ENCODE assay signal across 18 mouse cellular contexts in genomic region chr7:128231741-128232140, GRCm38 (mm10). TPM values are rescaled to one million over a fixed set of nuclear protein-coding genes. Genes with fewer than 3 reads are reported as not detected.
DNase-seq lines count a peak whose midpoint lies in the region; ATAC-seq and TF ChIP-seq lines count a peak whose summit lies in the region.
"Had no signal": no experiment of that assay in that cellular context is flagged by ENCODE, and none has a peak within 500 bp of the region (broad histone marks: within the 10 kb centered on the region; RNA-seq: fewer than 3 reads in every experiment).

No protein-coding gene starts in this region.

- peak; percentile 16 for DNase-seq in embryonic facial prominence, embryonic 11.5 days (ENCODE audit: low spot score)
- DNase-seq in embryonic facial prominence, embryonic 10.5 days (ENCODE audit: low spot score) = no peak
- peak; percentile 26 for DNase-seq in thymus, postnatal 4 days
- no peak for DNase-seq in thymus, postnatal 14 days
- peak; percentile 21 for DNase-seq in embryo, embryonic 11 days
- DNase-seq in cerebellum, adult 2 months = no peak
- no peak for DNase-seq in frontal cortex, postnatal 14 days (ENCODE audit: low spot score in 2 of 2)
- no peak for DNase-seq in adrenal gland, adult 2 months
- DNase-seq: cerebellum, postnatal 36 days; kidney, postnatal 14 days; thymus, adult 2 months had no signal

- no peak for TF ChIP-seq POLR2A in cerebellum, adult 2 months (IDR thresholded peaks at IDR 0.05; ENCODE audit: borderline replicate concordance, insufficient read depth, low read length)

- no peak overlapping the region for H3K27ac ChIP-seq in embryonic facial prominence, embryonic 11.5 days (replicated peaks; ENCODE audit: low read depth, low read length)
- no peak overlapping the region for H3K27ac ChIP-seq in embryonic facial prominence, embryonic 10.5 days (replicated peaks)
- no peak overlapping the region for H3K27ac ChIP-seq in cerebellum, adult 2 months (ENCODE audit: insufficient read depth, low read length)
- H3K27ac ChIP-seq: hindbrain, postnatal 0 days; limb, embryonic 12.5 days; midbrain, embryonic 15.5 days; neural tube, embryonic 13.5 days had no signal

- H3K9ac ChIP-seq in embryonic facial prominence, embryonic 11.5 days (replicated peaks; ENCODE audit: low read length) = no peak overlapping the region
- H3K9ac ChIP-seq: limb, embryonic 12.5 days; midbrain, embryonic 15.5 days; neural tube, embryonic 13.5 days had no signal

- no peak overlapping the region for H3K4me3 ChIP-seq in embryonic facial prominence, embryonic 11.5 days (ENCODE audit: low read depth, low read length)
- H3K4me3 ChIP-seq in embryonic facial prominence, embryonic 10.5 days = no peak overlapping the region
- no peak overlapping the region for H3K4me3 ChIP-seq in cerebellum, adult 2 months (replicated peaks; ENCODE audit: insufficient read depth, low read depth, low read length)
- H3K4me3 ChIP-seq: limb, embryonic 12.5 days; midbrain, embryonic 15.5 days; neural tube, embryonic 13.5 days had no signal

- no peaks in the 10 kb centered on the region for H3K36me3 ChIP-seq in embryonic facial prominence, embryonic 11.5 days (replicated peaks; ENCODE audit: control insufficient read depth, insufficient read depth, low read depth, low read length)
- peaks cover 9% of the 10 kb centered on the region; the same call in 1 of the 2 replicates for H3K36me3 ChIP-seq in embryonic facial prominence, embryonic 10.5 days (replicated peaks)
- H3K36me3 ChIP-seq: midbrain, embryonic 15.5 days had no signal

- H3K4me1 ChIP-seq in embryonic facial prominence, embryonic 11.5 days (ENCODE audit: control insufficient read depth, insufficient read depth, low read length) = no peaks in the 10 kb centered on the region
- H3K4me1 ChIP-seq in embryonic facial prominence, embryonic 10.5 days = peaks cover 3% of the 10 kb centered on the region
- H3K4me1 ChIP-seq in cerebellum, adult 2 months (ENCODE audit: control insufficient read depth, insufficient read depth, low read length) = peaks cover 2% of the 10 kb centered on the region; the same call in 1 of the 2 replicates

- H3K4me2 ChIP-seq in embryonic facial prominence, embryonic 11.5 days (ENCODE audit: low read depth, low read length) = no peak overlapping the region
- H3K4me2 ChIP-seq: limb, embryonic 12.5 days; midbrain, embryonic 15.5 days; neural tube, embryonic 13.5 days had no signal

- ATAC-seq in embryonic facial prominence, embryonic 11.5 days (replicated peaks; ENCODE audit: insufficient number of reproducible peaks, low FRiP score, low TSS enrichment, low read depth) = no peak
- ATAC-seq: hindbrain, postnatal 0 days; lung, postnatal 0 days; midbrain, embryonic 15.5 days had no signal

- H3K9me3 ChIP-seq in embryonic facial prominence, embryonic 11.5 days (replicated peaks; ENCODE audit: control insufficient read depth, low read length) = no peaks in the 10 kb centered on the region
- no peaks in the 10 kb centered on the region for H3K9me3 ChIP-seq in embryonic facial prominence, embryonic 10.5 days
- H3K9me3 ChIP-seq: limb, embryonic 12.5 days; midbrain, embryonic 15.5 days; neural tube, embryonic 13.5 days had no signal

- no peak for TF ChIP-seq CTCF in cerebellum, adult 2 months (IDR thresholded peaks at IDR 0.05; ENCODE audit: borderline replicate concordance, insufficient read depth, low read depth, low read length)

- WGBS in embryonic facial prominence, embryonic 11.5 days = 35% methylated on average over 8 of the region's 8 CpGs
- WGBS in embryonic facial prominence, embryonic 10.5 days = 46% methylated on average over 8 of the region's 8 CpGs
- 50% methylated on average over 8 of the region's 8 CpGs for WGBS in cerebellum, adult 2 months

- no peaks in the 10 kb centered on the region for H3K27me3 ChIP-seq in embryonic facial prominence, embryonic 11.5 days (ENCODE audit: control insufficient read depth, insufficient read depth, low read length)
- H3K27me3 ChIP-seq in embryonic facial prominence, embryonic 10.5 days (replicated peaks; ENCODE audit: low read depth, poor library complexity, severe bottlenecking) = no peaks in the 10 kb centered on the region
- no peaks in the 10 kb centered on the region for H3K27me3 ChIP-seq in cerebellum, adult 2 months (ENCODE audit: control insufficient read depth, insufficient read depth, low read length)
- H3K27me3 ChIP-seq: limb, embryonic 12.5 days; midbrain, embryonic 15.5 days; neural tube, embryonic 13.5 days had no signal

RNA-seq across cellular contexts. Expression of gene Armc5, which starts 5.4 kb away (rescaled TPM):
- 6.6 and 6.8 TPM in 2 replicates for polyA plus RNA-seq in embryonic facial prominence, embryonic 11.5 days (2014; fragmentation: Nextera tagmentation; extraction: Ambion mirVana)
- polyA plus RNA-seq in embryonic facial prominence, embryonic 10.5 days (2016; fragmentation: Nextera tagmentation; extraction: Ambion mirVana) = 17.5 and 19.1 TPM in 2 replicates
- 16.1 and 17.2 TPM in 2 replicates for polyA plus RNA-seq in cerebellum, adult 2 months (2012; rRNA removed)
- 10 to 100 TPM; 18.6 to 20.1 TPM for total RNA-seq in adrenal gland, adult 2 months (2021)
- polyA plus RNA-seq in adrenal gland, adult 2 months (2012; rRNA removed) = 64.3 and 68.0 TPM in 2 replicates

RNA-seq across cellular contexts. Expression of gene 9130023H24Rik, which starts 6.1 kb away (rescaled TPM):
- polyA plus RNA-seq in embryonic facial prominence, embryonic 11.5 days (2014; fragmentation: Nextera tagmentation; extraction: Ambion mirVana) = 10.9 and 13.1 TPM in 2 replicates
- polyA plus RNA-seq in embryonic facial prominence, embryonic 10.5 days (2016; fragmentation: Nextera tagmentation; extraction: Ambion mirVana) = 9.2 and 10.4 TPM in 2 replicates
- 2.6 and 2.8 TPM in 2 replicates for polyA plus RNA-seq in cerebellum, adult 2 months (2012; rRNA removed)
- 1 to 10 TPM; 5.1 to 8.7 TPM for total RNA-seq in adrenal gland, adult 2 months (2021)
- 1.4 TPM in 2 replicates for polyA plus RNA-seq in adrenal gland, adult 2 months (2012; rRNA removed)

RNA-seq across cellular contexts. Expression of gene Tgfb1i1, which starts 14.9 kb away (rescaled TPM):
- 18.5 and 26.2 TPM in 2 replicates for polyA plus RNA-seq in embryonic facial prominence, embryonic 11.5 days (2014; fragmentation: Nextera tagmentation; extraction: Ambion mirVana)
- 23.6 and 25.3 TPM in 2 replicates for polyA plus RNA-seq in embryonic facial prominence, embryonic 10.5 days (2016; fragmentation: Nextera tagmentation; extraction: Ambion mirVana)
- 10.8 and 13.1 TPM in 2 replicates for polyA plus RNA-seq in cerebellum, adult 2 months (2012; rRNA removed)
- total RNA-seq in adrenal gland, adult 2 months (2021) = 10 to 100 TPM; 24.0 to 30.2 TPM
- polyA plus RNA-seq in adrenal gland, adult 2 months (2012; rRNA removed) = 35.1 and 35.8 TPM in 2 replicates

RNA-seq across cellular contexts. Expression of gene Cox6a2, which starts 25.6 kb away (rescaled TPM):
- 0.56 and 2.2 TPM in 2 replicates for polyA plus RNA-seq in embryonic facial prominence, embryonic 11.5 days (2014; fragmentation: Nextera tagmentation; extraction: Ambion mirVana)
- 0.39 TPM in 1 of 2 replicates, not detected in the other for polyA plus RNA-seq in embryonic facial prominence, embryonic 10.5 days (2016; fragmentation: Nextera tagmentation; extraction: Ambion mirVana)
- polyA plus RNA-seq in cerebellum, adult 2 months (2012; rRNA removed) = 0.82 and 0.89 TPM in 2 replicates
- total RNA-seq in adrenal gland, adult 2 months (2021) = 1 to 10 TPM in 1 of 2 experiments, not detected in 1; 8.0 TPM
- 1.7 and 2.9 TPM in 2 replicates for polyA plus RNA-seq in adrenal gland, adult 2 months (2012; rRNA removed)
- total RNA-seq: hindbrain, postnatal 0 days had no signal
- polyA plus RNA-seq: midbrain, embryonic 15.5 days had no signal

RNA-seq across cellular contexts. Expression of gene Slc5a2, which starts 33.7 kb away (rescaled TPM):
- 0.27 TPM in 1 of 2 replicates, not detected in the other for polyA plus RNA-seq in embryonic facial prominence, embryonic 11.5 days (2014; fragmentation: Nextera tagmentation; extraction: Ambion mirVana)
- 0.10 and 0.28 TPM in 2 replicates for polyA plus RNA-seq in embryonic facial prominence, embryonic 10.5 days (2016; fragmentation: Nextera tagmentation; extraction: Ambion mirVana)
- 0.30 and 0.51 TPM in 2 replicates for polyA plus RNA-seq in cerebellum, adult 2 months (2012; rRNA removed)
- under 1 TPM in 1 of 2 experiments, not detected in 1; 0.17 TPM for total RNA-seq in adrenal gland, adult 2 months (2021)
- not detected in 2 replicates for polyA plus RNA-seq in adrenal gland, adult 2 months (2012; rRNA removed)
- total RNA-seq: gastrocnemius, postnatal 4 days; hindbrain, postnatal 0 days; layer of hippocampus, postnatal 25 days had no signal
- polyA plus RNA-seq: limb, embryonic 12.5 days; neural tube, embryonic 13.5 days had no signal

Comparison
In these comparisons a context has a peak if more than half of its experiments do, and no peak if none do; other contexts are left out.
1. DNase-seq: peak in embryonic facial prominence, embryonic 11.5 days (single experiment), thymus, postnatal 4 days (single experiment) and embryo, embryonic 11 days (single experiment); none in embryonic facial prominence, embryonic 10.5 days (single experiment), thymus, postnatal 14 days (single experiment), cerebellum, adult 2 months (0 of 2), frontal cortex, postnatal 14 days (0 of 2) and adrenal gland, adult 2 months (single experiment).